Mouse (Mus musculus) adrenal gland, postnatal 36 days (tissue): ENCODE measurements around the gene Aanat. TPM values are rescaled to one million over a fixed set of nuclear protein-coding genes. Genes with fewer than 3 reads are reported as not detected.
"Not testable (repeated sequence)": the region's sequence is repeated elsewhere in the genome, so short reads cannot be mapped to it uniquely, and the experiment has no call there.

Experiments used
- DNase-seq, 2 experiments: peaks; one replicate each; pipeline ENCODE4 v3.0.0; 2021; ENCODE audit warnings: mixed read lengths in 1 of 2
- total RNA-seq, 2 experiments: library from RNA; stranded (reverse); gene quantifications; 2 replicates each; pipeline ENCODE4 v1.2.3; 2021

Gene Aanat
- total RNA-seq, 2 experiments from 2014 or later = not detected

- DNase-seq = peak; percentile 86 to 87
These were observed 42.5 kb downstream of the Aanat start for GRCm38 (mm10) chr11:116628712-116629111.

GRCm38 (mm10) chr11:116629472-116629871 is 43.2 kb downstream of the Aanat start:
- no peak for DNase-seq

- no peak for DNase-seq
These were observed 44.1 kb downstream of the Aanat start for GRCm38 (mm10) chr11:116630171-116630965.

GRCm38 (mm10) chr11:116632962-116633361 is 46.7 kb downstream of the Aanat start:
- no peak for DNase-seq

GRCm38 (mm10) chr11:116636607-116637006 is 50.4 kb downstream of the Aanat start:
- not testable (repeated sequence) for DNase-seq

- DNase-seq = peak; percentile 59 to 74
These were observed 54.9 kb downstream of the Aanat start for GRCm38 (mm10) chr11:116641168-116641567.

- DNase-seq = no peak
These were observed 55.5 kb downstream of the Aanat start for GRCm38 (mm10) chr11:116641731-116642130.

- peak; percentile 91 to 93 for DNase-seq
These were observed 56.7 kb downstream of the Aanat start for GRCm38 (mm10) chr11:116642681-116643578.

- DNase-seq = no peak
These were observed 57.5 kb downstream of the Aanat start for GRCm38 (mm10) chr11:116643579-116644224.

- DNase-seq = no peak
These were observed 58.2 kb downstream of the Aanat start for GRCm38 (mm10) chr11:116644225-116645112.

GRCm38 (mm10) chr11:116645446-116646110 is 59.3 kb downstream of the Aanat start:
- no peak for DNase-seq

GRCm38 (mm10) chr11:116646136-116646535 is 59.9 kb downstream of the Aanat start:
- no peak for DNase-seq

- no peak for DNase-seq
These were observed 60.5 kb downstream of the Aanat start for GRCm38 (mm10) chr11:116646771-116647170.

Other genes with a start within 250 kb of the Aanat start
- gene Rnf157, start 173.4 kb upstream of the Aanat start, total RNA-seq = 1 to 10 TPM; 8.1 TPM
- 10 to 100 TPM; 30.9 to 42.6 TPM for gene Ubald2, start 152.3 kb upstream of the Aanat start, total RNA-seq
- gene Qrich2, start 120.2 kb upstream of the Aanat start, total RNA-seq = not detected
- 10 to 100 TPM; 84.6 to 87.0 TPM for gene Prpsap1, start 92.2 kb upstream of the Aanat start, total RNA-seq
- 1 to 10 TPM; 1.7 to 3.4 TPM for gene Sphk1, start 55.5 kb upstream of the Aanat start, total RNA-seq
- 10 to 100 TPM; 26.6 to 29.3 TPM for gene Ube2o, start 5.0 kb upstream of the Aanat start, total RNA-seq
- gene Rhbdf2, start 40.6 kb downstream of the Aanat start, total RNA-seq = 10 to 100 TPM; 12.5 to 17.5 TPM
- gene Prcd, start 67.1 kb downstream of the Aanat start, total RNA-seq = 10 to 100 TPM in 1 of 2 experiments, 1 to 10 TPM in 1; 9.6 to 14.1 TPM
- gene Cygb, start 67.9 kb downstream of the Aanat start, total RNA-seq = 10 to 100 TPM; 25.0 to 36.5 TPM
- under 1 TPM in 1 of 2 experiments, not detected in 1; 0.33 TPM for gene St6galnac1, start 189.1 kb downstream of the Aanat start, total RNA-seq
- gene Mxra7, start 241.6 kb downstream of the Aanat start, total RNA-seq = 10 to 100 TPM; 38.6 to 52.5 TPM